Mouse (Mus musculus) brain, embryonic 14.5 days (tissue): Measurements from ENCODE around the gene D330020A13Rik.

Source experiments
- CTCF ChIP-seq: fragments of 200-500 bp; IDR thresholded peaks from 2 replicates; pipeline ENCODE4 v1.5.1; 2012; ENCODE audit warnings: inconsistent platforms, mild to moderate bottlenecking, moderate library complexity, borderline replicate concordance; ENCODE audit not compliant: insufficient read depth, insufficient read length; ENCODE audit errors: extremely low read depth
- POLR2A ChIP-seq: fragments of 200-500 bp; IDR thresholded peaks from 2 replicates; pipeline ENCODE4 v1.6.1; 2012; ENCODE audit warnings: mild to moderate bottlenecking, inconsistent platforms, borderline replicate concordance; ENCODE audit not compliant: poor library complexity, insufficient read depth, insufficient read length, severe bottlenecking; ENCODE audit errors: extremely low read depth

GRCm38 (mm10) chr6:120324295-120324927 lies 30.2 kb downstream of the D330020A13Rik start:
- TF ChIP-seq POLR2A (no peak), CTCF (peak; percentile 86; the same call in 1 of the 2 replicates)
